Comparison of ENCODE assay signal across 14 mouse cellular contexts in the genomic region with DNA sequence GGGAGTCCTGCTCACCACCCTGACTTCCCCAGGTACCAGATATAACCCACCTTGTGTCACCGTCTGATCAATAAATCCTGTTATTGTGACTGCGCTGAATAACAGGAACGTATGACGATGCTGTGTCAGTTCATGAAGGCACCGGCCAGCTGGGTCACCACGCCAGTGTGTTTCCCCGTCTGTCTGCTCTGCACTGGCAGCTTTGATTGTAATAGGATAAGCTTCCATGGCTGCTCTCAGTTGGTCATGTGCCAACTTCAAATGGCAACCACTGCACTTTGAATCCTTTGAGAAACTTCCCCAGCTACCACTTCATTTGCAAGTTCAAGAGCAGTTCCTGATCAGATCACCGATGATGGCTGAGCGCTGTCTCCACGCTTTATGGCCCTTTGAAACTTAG. TPM values are rescaled to one million over a fixed set of nuclear protein-coding genes. Genes with fewer than 3 reads are reported as not detected.
DNase-seq lines count a peak whose midpoint lies in the region; ATAC-seq and TF ChIP-seq lines count a peak whose summit lies in the region.
"Had no signal": no experiment of that assay in that cellular context is flagged by ENCODE, and none has a peak within 500 bp of the region (broad histone marks: within the 10 kb centered on the region; RNA-seq: fewer than 3 reads in every experiment).

No protein-coding gene starts in this region.

- 62% methylated on average over 10 of the region's 10 CpGs for WGBS in forebrain, embryonic 14.5 days
- WGBS in forebrain, embryonic 13.5 days, result 70% methylated on average over 10 of the region's 10 CpGs
- WGBS in limb, embryonic 14.5 days, result 82% methylated on average over 10 of the region's 10 CpGs
- 93% methylated on average over 10 of the region's 10 CpGs for WGBS in limb, embryonic 10.5 days
- WGBS in kidney, embryonic 16.5 days, result 60% methylated on average over 10 of the region's 10 CpGs

- DNase-seq in forebrain, embryonic 14.5 days (ENCODE audit: low spot score), result peak; percentile 32
- peak; percentile 14 for DNase-seq in limb, embryonic 14.5 days (ENCODE audit: low spot score)
- no peak for DNase-seq in limb, embryonic 10.5 days (ENCODE audit: low spot score)
- peak; percentile 41 for DNase-seq in MN1 (ENCODE audit: low spot score)
- no peak for DNase-seq in right cerebral cortex, postnatal 4 days
- DNase-seq: cerebellum, postnatal 36 days; layer of hippocampus, adult 9-11 months; lung, adult 18-20 months; right cerebral cortex, postnatal 25 days had no signal

- no peak overlapping the region for H3K9ac ChIP-seq in forebrain, embryonic 14.5 days (ENCODE audit: low read length)
- H3K9ac ChIP-seq in forebrain, embryonic 13.5 days, result no peak overlapping the region
- H3K9ac ChIP-seq in limb, embryonic 14.5 days (ENCODE audit: low read depth, low read length, severe bottlenecking), result no peak overlapping the region
- H3K9ac ChIP-seq in kidney, embryonic 16.5 days (replicated peaks; ENCODE audit: low read length), result no peak overlapping the region
- H3K9ac ChIP-seq: stomach, embryonic 15.5 days had no signal

- H3K4me3 ChIP-seq in forebrain, embryonic 14.5 days (ENCODE audit: low read depth, low read length), result no peak overlapping the region
- H3K4me3 ChIP-seq in forebrain, embryonic 13.5 days, result no peak overlapping the region
- no peak overlapping the region for H3K4me3 ChIP-seq in limb, embryonic 14.5 days (replicated peaks; ENCODE audit: low read length)
- no peak overlapping the region for H3K4me3 ChIP-seq in limb, embryonic 10.5 days
- H3K4me3 ChIP-seq in kidney, embryonic 16.5 days (ENCODE audit: low read length), result no peak overlapping the region
- H3K4me3 ChIP-seq: stomach, embryonic 15.5 days had no signal

- peaks cover 18% of the 10 kb centered on the region for H3K4me1 ChIP-seq in forebrain, embryonic 14.5 days (ENCODE audit: control insufficient read depth, insufficient read depth, low read length)
- peaks cover 31% of the 10 kb centered on the region for H3K4me1 ChIP-seq in forebrain, embryonic 13.5 days
- H3K4me1 ChIP-seq in limb, embryonic 14.5 days (ENCODE audit: control insufficient read depth, insufficient read depth, low read length), result no peaks in the 10 kb centered on the region
- H3K4me1 ChIP-seq in limb, embryonic 10.5 days, result peaks cover 12% of the 10 kb centered on the region
- peaks cover 38% of the 10 kb centered on the region for H3K4me1 ChIP-seq in kidney, embryonic 16.5 days (ENCODE audit: insufficient read depth, low read length)

- H3K36me3 ChIP-seq in forebrain, embryonic 14.5 days (ENCODE audit: control insufficient read depth, insufficient read depth, low read length), result no peaks in the 10 kb centered on the region
- H3K36me3 ChIP-seq in forebrain, embryonic 13.5 days (ENCODE audit: poor library complexity, severe bottlenecking), result no peaks in the 10 kb centered on the region
- no peaks in the 10 kb centered on the region; the same call in 1 of the 2 replicates for H3K36me3 ChIP-seq in limb, embryonic 14.5 days (ENCODE audit: control insufficient read depth, insufficient read depth, low read length)
- no peaks in the 10 kb centered on the region for H3K36me3 ChIP-seq in limb, embryonic 10.5 days
- H3K36me3 ChIP-seq in kidney, embryonic 16.5 days (ENCODE audit: insufficient read depth, low read length), result no peaks in the 10 kb centered on the region
- H3K36me3 ChIP-seq: stomach, embryonic 15.5 days had no signal

- TF ChIP-seq POLR2A in limb, embryonic 14.5 days (IDR thresholded peaks at IDR 0.05; ENCODE audit: borderline replicate concordance, extremely low read depth, insufficient read depth, insufficient read length), result no peak

- H3K9me3 ChIP-seq in forebrain, embryonic 14.5 days (replicated peaks; ENCODE audit: control insufficient read depth, low read length), result no peaks in the 10 kb centered on the region
- H3K9me3 ChIP-seq in forebrain, embryonic 13.5 days (replicated peaks), result no peaks in the 10 kb centered on the region
- H3K9me3 ChIP-seq in limb, embryonic 14.5 days (ENCODE audit: control insufficient read depth, low read length), result no peaks in the 10 kb centered on the region
- H3K9me3 ChIP-seq in limb, embryonic 10.5 days (replicated peaks), result no peaks in the 10 kb centered on the region
- no peaks in the 10 kb centered on the region for H3K9me3 ChIP-seq in kidney, embryonic 16.5 days (ENCODE audit: low read length)
- H3K9me3 ChIP-seq: stomach, embryonic 15.5 days had no signal

- no peak overlapping the region for H3K27ac ChIP-seq in forebrain, embryonic 14.5 days (ENCODE audit: low read depth, low read length)
- H3K27ac ChIP-seq in forebrain, embryonic 13.5 days, result no peak overlapping the region
- no peak overlapping the region for H3K27ac ChIP-seq in limb, embryonic 14.5 days (replicated peaks; ENCODE audit: low read depth, low read length)
- no peak overlapping the region for H3K27ac ChIP-seq in limb, embryonic 10.5 days
- H3K27ac ChIP-seq in kidney, embryonic 16.5 days (ENCODE audit: low read length), result 0 out of 2 replicates have a peak overlapping the region, but pooled peaks have one; percentile 22
- H3K27ac ChIP-seq: stomach, embryonic 15.5 days had no signal

- no peak overlapping the region for H3K4me2 ChIP-seq in forebrain, embryonic 14.5 days (ENCODE audit: low read length)
- H3K4me2 ChIP-seq in forebrain, embryonic 13.5 days, result no peak overlapping the region
- H3K4me2 ChIP-seq in limb, embryonic 14.5 days (replicated peaks; ENCODE audit: low read depth, low read length, severe bottlenecking), result no peak overlapping the region
- H3K4me2 ChIP-seq in kidney, embryonic 16.5 days (replicated peaks; ENCODE audit: low read depth, low read length), result no peak overlapping the region
- H3K4me2 ChIP-seq: stomach, embryonic 15.5 days had no signal

- no peaks in the 10 kb centered on the region for H3K27me3 ChIP-seq in forebrain, embryonic 14.5 days (replicated peaks; ENCODE audit: control insufficient read depth, insufficient read depth, low read length)
- no peaks in the 10 kb centered on the region for H3K27me3 ChIP-seq in forebrain, embryonic 13.5 days
- H3K27me3 ChIP-seq in limb, embryonic 14.5 days (ENCODE audit: control insufficient read depth, insufficient read depth, low read length), result no peaks in the 10 kb centered on the region
- H3K27me3 ChIP-seq in limb, embryonic 10.5 days (ENCODE audit: low read depth, poor library complexity, severe bottlenecking), result no peaks in the 10 kb centered on the region
- H3K27me3 ChIP-seq in kidney, embryonic 16.5 days (ENCODE audit: insufficient read depth, low read length), result no peaks in the 10 kb centered on the region
- H3K27me3 ChIP-seq: stomach, embryonic 15.5 days had no signal

- ATAC-seq in forebrain, embryonic 14.5 days, result no peak
- ATAC-seq in forebrain, embryonic 13.5 days, result no peak
- ATAC-seq in limb, embryonic 14.5 days (ENCODE audit: low FRiP score, low read depth), result no peak
- no peak for ATAC-seq in kidney, embryonic 16.5 days (ENCODE audit: low FRiP score, low TSS enrichment)
- no peak for ATAC-seq in megakaryocyte-erythroid progenitor cell, adult 5-6 weeks (replicated peaks; ENCODE audit: low FRiP score, low TSS enrichment, poor library complexity, severe bottlenecking)
- ATAC-seq: inflammation-experienced regulatory T-cells, adult 6 months had no signal

RNA-seq across cellular contexts. Expression of gene March8, which starts 45.8 kb away (rescaled TPM):
- polyA plus RNA-seq in forebrain, embryonic 14.5 days (2014; fragmentation: Nextera tagmentation; extraction: Ambion mirVana), result 47.0 and 49.0 TPM in 2 replicates
- 40.7 and 49.3 TPM in 2 replicates for polyA plus RNA-seq in forebrain, embryonic 13.5 days (2015; fragmentation: Nextera tagmentation; extraction: Ambion mirVana)
- polyA plus RNA-seq in limb, embryonic 14.5 days (2012; rRNA removed), result 40.4 and 49.4 TPM in 2 replicates
- polyA plus RNA-seq in limb, embryonic 14.5 days (2014; fragmentation: Nextera tagmentation; extraction: Ambion mirVana), result 27.0 and 29.6 TPM in 2 replicates
- polyA plus RNA-seq in limb, embryonic 10.5 days (2016; fragmentation: Nextera tagmentation; extraction: Ambion mirVana), result 19.6 and 21.5 TPM in 2 replicates
- polyA plus RNA-seq in kidney, embryonic 16.5 days (2015; fragmentation: Nextera tagmentation; extraction: Ambion mirVana), result 40.9 and 42.9 TPM in 2 replicates
- 48.1 and 51.8 TPM in 2 replicates for total RNA-seq in megakaryocyte-erythroid progenitor cell, adult 5-6 weeks (2014; fragmentation: Nextera tagmentation)
- 47.0 and 51.0 TPM in 2 replicates for total RNA-seq in megakaryocyte-erythroid progenitor cell, adult 5-6 weeks (2017)

Comparison
In these comparisons a context has a peak if more than half of its experiments do, and no peak if none do; other contexts are left out.
1. DNase-seq: peak in forebrain, embryonic 14.5 days (single experiment), limb, embryonic 14.5 days (single experiment) and MN1 (single experiment); none in limb, embryonic 10.5 days (single experiment) and right cerebral cortex, postnatal 4 days (single experiment).